Mouse (Mus musculus) right cerebral cortex, postnatal 14 days (tissue): ENCODE results near the gene Rdx.
A peak's percentile ranks its signal among the peaks of the same experiment; 100 is the strongest.
"Not testable (repeated sequence)": the region's sequence is repeated elsewhere in the genome, so short reads cannot be mapped to it uniquely, and the experiment has no call there.

Experiments used
- DNase-seq: peaks from one replicate; pipeline ENCODE4 v3.0.0; 2022

The Rdx gene

DNA sequence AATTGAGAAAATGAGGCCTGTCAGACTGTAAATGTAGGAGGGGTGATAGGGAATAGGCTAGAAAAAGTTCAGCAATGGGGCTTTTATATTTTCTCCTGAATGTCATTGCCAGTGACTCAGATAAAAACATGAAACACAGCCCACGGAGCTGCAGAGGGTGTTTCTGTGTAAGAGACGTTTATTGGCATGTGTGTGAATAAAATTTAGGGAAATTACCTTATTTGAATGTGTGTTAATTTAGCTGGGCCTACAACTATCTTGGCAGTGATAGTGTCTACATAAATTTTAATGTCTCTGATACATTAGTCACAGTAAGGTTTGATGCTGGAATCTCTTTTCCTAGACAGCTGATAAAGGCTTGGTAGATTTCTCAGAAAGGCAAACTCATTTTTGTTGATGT, 12.8 kb downstream of the Rdx start:
- DNase-seq = no peak

DNA sequence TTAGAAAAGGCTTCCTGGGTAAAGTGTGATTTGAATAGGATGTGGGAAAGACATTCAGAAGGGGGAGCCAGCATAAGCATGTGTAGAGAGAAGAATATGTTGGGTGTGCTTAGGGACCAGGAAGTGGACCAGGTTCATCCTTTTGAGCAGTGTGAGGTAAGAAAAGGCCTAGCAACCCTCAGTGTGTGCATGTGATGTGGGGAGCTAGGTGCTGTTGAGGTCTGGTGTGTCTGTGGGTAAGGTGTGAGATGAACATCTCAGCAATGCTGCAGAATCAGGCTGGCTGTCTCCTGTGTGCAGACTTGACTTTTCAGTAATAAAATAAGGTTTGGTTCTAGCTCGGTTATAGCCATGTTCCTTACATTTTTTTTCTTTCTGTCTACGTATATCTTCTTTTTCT, 23.1 kb downstream of the Rdx start:
- DNase-seq = no peak

DNA sequence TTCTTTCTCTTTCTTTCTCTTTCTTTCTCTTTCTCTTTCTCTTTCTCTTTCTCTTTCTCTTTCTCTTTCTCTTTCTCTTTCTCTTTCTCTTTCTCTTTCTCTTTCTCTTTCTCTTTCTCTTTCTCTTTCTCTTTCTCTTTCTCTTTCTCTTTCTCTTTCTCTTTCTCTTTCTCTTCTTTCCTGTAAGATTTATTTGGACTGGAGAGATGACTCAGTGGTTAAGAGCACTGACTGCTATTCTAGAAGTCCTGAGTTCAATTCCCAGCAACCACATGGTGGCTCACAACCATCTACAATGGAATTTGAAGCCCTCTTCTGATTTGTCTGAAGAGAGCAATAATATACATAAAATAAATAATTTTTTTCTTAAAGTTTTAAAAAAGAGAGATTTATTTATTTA, 24.4 kb downstream of the Rdx start:
- not testable (repeated sequence) for DNase-seq

DNA sequence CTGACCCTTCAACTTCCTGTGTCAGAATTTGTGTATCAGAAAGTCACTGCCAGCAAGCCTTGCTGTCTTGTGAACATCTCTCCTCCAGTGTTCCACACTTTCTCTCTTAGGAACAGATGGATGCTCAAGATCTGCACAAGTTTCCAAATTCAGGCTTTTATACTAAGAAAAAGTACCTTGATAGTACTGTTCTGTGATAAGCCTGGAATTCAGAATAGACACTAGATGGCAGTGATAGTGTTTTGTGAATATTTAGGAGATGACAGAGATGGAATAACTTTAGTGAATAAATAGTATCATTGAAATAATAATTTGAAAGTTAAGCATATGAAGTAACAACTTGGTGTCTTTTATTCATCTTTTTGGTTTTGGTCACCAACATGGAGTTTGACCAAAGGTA, 25.2 kb downstream of the Rdx start:
- DNase-seq = no peak

DNA sequence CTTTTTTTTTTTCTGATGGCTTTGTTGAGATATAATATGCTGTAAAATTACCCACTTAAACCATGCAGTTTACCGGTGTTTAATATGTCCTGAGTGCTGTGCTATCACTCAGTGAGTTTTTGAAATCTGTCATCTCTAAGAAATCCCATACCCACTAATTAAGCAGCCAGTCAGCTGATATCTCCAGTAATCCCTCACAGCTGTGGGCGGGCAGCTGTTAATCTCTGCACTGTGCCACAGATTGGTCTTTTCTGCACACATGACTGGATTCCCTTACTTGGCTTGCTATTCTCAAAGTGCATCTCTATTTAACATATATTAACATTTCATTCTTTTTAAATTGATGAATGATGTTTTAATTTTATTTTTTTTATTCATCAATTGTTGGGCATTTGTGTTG, 29.1 kb downstream of the Rdx start:
- no peak for DNase-seq

DNA sequence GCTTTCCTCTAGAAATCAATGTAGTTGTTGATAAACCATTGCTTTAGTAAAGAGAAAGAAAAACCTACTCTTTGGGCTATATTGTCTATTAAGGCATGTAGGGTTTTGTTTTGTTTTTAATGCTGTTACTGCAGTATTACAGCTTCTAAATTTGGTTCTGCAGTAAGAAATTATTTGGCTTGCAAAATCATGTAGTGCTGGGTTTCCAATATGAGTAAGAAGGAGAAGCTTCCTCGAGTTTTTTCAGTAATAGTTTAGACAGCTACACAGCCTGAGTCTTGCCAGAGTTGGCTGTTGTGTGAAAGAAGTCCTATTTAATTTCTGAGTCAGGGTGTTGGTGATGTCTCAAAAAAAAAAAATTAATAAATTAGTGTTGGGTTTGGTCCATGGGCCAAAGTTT, 30.7 kb downstream of the Rdx start:
- no peak for DNase-seq

DNA sequence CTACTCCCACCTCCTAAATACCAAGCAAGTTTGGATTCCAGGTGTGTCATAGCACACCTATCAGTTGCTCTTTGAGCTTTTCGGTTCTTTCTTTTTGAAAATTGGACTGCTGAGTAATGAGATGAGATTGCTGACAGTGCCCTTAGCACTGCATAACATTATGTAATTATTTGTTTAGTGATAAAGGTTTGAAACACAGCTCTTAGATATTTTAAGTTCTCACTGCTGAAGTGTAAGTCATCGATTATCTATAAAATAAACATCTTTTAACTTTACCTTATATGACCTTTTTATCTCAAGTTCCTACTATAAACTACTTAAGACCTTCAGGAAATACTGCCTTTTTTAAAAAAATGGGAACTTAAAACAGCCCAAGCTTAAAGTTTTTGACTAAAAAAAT, 35.0 kb downstream of the Rdx start:
- no peak for DNase-seq

DNA sequence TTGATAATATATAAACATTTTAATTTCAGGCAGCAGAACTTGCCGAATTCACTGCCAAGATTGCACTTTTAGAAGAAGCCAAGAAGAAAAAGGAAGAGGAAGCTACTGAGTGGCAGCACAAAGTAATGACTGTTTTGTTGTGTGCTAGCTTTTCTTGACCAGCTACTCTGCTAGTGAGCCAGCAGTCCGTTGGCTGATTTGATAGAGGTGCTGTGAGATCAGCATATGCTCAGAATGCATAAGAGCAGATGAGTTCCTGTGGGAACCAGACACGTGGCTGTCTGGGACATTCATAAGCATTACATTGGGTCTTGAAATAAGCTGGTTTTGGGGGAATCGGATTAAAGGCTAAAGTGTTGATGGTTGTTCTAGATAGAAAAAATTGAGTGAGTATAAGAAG, 35.4 kb downstream of the Rdx start:
- no peak for DNase-seq

DNA sequence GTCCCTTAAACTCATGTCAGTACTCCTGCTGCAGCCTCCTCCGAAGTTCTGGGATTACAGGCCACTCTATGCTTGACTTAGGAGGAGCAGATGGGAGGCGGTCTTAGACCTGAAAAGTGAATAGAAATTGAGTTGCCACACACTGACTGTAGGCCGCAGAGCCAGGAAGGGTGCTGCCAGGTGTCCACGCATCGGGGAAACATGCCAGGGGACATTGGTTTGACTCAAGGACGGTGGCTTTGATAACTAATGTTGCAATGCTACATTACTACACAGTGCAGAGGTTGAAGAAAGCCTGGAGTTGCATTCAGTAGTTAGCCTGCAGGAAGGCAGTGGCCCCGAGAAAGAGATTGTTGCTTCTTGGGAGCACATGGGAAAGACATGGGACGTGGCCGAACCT, 44.8 kb downstream of the Rdx start:
- DNase-seq = no peak

DNA sequence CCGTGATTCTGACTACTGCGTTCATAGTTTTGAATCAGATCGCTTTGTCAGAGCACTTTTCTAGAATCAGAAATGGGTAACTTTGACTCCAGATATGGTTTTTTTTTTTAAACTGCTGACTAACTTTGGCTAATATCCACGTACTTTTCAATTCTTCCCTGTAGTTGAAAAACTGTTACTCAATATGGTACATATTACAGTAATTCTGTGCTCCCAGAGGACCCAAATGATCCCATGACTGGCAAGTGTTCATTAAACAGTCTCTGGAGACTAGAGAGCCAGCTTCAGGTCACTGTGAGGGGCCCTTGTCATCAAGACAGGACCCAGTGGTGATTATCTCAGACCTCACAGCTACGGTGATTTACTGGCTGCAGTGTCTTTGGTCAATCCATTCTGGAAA, 45.3 kb downstream of the Rdx start:
- DNase-seq = no peak

DNA sequence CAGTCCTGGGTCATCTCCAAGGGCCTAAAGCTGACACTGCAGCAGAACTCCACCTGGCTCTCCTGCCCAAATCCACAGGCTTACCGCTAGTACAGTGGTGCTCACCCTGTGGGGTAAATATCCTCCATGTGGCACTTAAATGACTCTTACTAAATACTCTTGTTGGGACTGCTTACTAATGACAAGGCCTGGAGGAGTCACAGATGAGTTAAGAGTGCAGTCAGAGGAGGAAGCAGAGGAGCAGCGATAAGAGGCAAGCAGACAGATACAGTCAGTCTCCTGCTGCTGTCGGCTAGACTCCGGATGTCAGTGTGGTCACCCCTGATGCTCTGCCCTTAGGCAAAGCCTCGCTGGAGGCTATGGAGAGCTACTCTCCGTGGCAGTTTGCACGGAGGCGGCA, 46.1 kb downstream of the Rdx start:
- no peak for DNase-seq

DNA sequence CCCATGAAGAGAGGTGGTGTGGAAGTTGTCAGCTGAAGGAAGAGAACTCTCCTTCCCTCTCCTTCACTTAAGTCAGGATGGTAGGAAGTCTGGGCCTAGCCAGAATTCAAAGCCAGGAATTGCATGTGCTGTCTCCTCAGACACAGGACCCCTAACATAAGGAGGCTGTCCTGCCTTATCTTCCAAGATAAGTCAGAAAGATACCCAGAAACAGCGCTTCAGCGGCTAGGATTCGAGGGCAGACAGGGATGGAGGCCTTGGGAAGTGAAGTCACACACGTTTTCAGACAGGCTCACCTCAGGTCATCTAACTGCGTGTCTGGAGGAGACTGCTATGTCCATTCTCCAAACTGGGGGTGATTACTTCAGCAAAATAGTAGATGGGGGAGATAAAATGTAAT, 47.0 kb downstream of the Rdx start:
- DNase-seq = no peak

DNA sequence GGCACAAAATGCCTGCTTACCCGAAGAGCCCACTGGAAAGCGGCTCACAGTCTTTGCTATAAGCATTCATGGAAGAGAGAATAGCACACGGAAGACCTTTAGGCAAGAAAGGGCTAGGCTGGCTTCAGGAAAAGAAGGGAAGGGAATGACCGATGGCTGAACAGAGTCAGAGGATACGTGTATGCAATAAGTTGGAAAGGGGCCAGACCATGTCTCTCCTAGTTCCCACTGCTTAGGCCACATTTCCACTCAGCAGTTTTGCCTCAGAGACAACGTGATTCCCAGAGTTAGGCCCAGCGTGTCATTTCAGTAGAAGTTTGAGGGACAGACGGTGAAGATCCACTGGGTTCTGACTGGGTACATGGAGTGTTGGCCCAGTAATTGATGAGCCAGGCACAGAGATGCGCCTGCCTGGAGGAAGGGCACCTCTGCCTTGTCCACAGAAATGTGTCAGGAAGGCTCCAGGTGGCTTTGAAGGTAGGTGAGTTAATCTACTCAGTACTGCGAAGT, 47.6 kb downstream of the Rdx start:
- DNase-seq = no peak

DNA sequence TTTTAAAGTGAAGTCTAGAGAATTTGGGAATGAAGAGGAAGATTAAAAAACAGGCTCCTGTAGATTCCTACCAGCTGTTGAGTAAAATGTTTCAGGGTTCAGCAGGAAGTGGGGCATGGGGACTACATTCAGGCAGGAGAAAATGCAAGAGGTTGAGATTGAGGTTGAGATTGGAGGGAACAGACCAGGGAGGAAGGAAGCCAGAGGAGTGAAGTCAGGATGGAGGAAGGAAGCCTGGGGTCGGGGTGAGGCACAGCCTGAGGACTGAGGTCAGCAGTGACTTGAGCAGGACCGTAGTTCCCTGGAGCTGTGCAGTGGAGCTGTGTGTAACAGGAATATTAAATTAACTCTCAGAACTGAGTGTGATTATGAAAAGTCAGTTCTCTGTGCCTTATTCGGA, 48.7 kb downstream of the Rdx start:
- no peak for DNase-seq

DNA sequence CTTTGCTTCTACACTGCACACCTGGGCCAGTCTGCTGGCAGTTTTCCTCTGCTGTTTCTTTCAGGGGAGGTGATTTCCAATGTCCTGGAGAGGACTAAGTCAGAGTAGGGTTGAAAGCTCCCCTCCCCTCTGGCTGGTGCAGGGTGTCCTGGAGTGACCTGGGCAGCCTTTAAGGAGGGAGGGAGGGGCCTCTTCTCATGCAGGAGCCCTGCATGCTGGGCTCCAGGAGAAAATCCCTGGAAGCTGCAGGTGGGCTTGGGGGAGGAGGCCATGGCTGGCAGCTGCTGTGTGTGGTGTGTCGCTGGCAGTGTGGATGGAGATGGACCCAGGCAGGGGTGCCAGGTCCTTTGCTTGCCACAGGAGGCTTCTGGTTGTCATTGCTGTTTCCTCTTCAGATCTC, 50.4 kb downstream of the Rdx start:
- DNase-seq = no peak

DNA sequence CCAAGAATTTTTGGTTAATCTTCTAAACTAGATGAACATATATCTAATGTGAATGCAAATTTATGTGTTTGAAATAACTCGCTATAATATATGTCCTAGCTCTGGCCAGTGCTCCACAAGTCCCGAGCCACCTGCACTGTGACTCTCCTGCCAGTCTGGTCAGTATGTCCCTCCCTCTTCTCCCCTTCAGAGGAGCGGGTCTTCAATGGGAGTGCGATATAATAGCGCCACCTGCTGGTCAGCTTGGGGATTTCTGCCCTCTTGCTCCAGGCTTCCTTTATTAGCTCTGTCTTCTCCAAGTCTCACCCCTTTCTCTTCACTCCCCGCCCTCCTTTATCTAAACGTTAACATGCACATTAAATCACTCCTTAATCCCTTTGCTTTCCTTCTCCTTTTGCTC, 51.6 kb downstream of the Rdx start:
- DNase-seq = peak; percentile 80

DNA sequence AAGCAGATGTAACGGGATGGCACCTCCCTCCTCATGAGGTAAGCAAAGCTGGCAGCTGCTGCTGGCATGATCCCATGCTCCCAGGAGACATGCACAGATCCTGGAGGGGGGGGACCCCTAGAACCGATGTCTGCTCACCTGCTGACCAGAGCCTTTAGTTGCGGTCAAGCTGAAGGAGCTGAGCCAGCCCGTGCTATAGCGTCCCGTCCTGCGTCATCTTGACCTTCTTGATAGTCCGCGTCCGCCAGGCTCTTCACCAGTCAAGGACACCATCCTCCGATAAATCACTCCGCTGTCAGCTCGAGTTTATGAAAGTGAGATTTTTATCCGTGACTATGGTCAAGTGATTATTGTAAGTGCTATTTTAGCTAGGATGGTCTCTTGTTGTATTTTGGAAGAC, 53.5 kb downstream of the Rdx start:
- no peak for DNase-seq

DNA sequence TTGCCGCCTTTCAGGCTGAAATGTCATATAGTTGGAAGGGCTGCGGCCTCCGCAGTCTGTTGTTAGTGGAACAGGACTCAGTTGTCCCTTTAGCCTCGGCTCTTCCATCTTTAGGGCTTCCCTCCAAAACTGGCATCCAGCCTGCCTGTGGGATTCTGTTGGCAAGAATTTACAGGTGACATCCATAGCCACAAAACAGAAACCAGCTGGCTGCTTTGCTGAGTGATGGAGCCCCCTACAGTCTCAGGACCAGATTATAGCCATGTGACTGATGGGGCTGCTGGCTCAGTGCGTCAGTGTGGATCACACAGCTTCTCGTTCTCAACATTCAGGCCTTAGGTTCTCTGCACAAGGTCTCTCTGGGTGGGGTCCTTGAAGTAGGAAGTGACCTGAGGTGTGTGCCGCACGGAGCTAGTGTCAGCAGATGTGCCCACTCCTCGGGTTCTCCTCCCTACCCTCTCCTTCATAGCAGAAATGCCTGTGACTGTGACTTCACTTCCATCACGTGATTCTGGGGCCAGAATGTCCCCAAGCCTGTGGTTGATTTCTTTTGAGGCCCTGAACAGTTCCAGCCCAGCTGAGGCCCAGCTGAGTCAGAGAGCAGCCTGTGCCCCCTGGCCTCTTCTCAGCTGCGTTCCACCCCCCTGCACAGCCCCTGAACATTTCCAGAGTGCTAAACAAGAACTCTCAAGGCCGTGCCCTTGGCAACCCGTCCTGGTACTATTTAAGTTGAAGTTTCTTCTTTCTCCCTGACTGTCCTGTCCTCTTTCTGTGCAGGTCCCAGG, 55.3 kb downstream of the Rdx start:
- no peak for DNase-seq

DNA sequence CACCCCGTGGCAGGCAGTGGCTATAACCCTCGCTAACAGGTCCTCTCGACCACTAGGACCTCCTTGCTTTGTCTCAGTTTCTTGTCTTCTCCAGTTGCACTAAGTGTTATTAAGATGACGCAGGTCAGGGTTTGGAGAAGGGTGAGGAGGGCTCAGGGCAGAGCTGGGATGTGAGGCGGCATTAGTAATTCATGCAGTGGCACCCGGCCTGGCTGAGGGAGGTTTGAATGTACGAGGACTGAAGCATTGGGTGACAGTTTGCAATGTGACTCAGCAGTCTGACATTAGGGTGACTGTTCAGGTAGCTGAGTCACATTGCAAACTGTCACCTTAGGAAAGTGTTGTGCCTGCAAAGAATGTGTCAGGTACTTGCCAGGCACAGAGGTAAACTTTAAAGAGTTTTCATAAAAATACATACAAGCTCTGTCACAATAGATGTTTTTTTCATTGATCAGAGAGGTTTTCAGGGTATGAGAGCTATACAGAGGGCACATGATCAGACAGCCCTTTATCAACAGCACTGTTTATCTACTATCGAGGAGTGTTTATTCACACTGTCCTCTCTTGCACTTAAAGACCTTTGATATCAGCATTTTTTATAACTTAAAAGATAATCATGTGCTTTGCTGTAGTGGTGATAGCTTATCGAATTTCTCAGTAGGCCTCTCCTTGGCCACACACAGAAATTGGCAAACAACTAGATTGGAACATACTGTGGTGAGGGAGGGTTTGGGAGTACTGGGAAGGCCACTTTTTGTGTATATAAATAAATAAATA, 56.7 kb downstream of the Rdx start:
- no peak for DNase-seq

DNA sequence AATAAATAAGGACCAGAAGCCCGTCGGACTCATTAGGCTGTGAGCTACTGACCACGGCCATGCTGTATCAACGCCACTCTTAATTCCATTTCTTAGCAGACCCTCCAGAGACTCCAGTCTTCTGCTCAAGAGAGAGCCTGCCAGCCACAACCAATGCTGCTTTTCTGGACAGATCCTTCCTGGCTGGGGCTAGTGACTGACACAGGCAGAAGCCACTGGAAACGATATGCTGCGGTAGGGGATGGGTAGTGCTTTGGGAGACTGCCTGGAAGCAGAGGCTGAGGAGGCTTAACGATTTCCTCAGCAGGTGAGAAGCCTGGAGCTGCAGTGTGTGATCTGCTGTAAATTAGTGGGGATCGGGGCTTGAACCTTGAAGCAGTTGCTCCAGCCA, 57.2 kb downstream of the Rdx start:
- DNase-seq = no peak

DNA sequence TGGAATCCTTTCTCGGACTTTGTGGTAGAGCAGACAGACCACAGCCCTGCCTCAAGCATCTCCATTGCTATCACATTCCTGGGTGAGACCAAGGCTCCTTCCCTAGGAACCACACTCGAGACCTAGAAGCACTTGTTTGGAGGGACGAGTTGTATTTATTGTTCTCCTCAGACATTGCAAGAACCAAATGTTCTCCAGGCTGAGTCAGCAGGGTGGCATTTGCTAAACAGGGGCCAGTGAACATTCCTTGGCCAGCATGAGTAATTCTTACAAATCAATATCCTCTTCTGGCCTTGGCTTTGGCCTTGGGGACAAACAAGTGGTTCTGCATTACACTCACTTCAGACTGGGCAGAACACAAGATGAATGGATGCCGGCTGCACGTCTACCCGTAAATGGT, 58.5 kb downstream of the Rdx start:
- no peak for DNase-seq

DNA sequence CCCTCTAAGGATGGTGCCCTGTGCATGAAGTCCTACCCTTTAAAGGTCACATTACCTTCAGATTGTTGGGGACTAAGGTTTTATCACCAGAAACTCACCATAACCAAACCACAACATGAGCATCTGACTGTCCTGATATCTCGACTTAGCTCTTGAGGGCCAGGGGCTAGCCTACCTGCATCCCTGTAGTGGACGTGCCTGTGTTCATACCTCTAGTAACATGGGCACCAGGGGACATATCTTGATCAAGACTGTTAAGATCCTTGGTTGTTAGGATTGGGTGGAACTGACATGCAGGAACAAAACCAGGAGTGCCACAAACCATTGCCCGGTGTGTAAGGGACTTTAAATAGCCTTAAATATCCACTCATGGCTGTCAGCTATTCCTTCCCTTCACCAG, 60.2 kb downstream of the Rdx start:
- no peak for DNase-seq

DNA sequence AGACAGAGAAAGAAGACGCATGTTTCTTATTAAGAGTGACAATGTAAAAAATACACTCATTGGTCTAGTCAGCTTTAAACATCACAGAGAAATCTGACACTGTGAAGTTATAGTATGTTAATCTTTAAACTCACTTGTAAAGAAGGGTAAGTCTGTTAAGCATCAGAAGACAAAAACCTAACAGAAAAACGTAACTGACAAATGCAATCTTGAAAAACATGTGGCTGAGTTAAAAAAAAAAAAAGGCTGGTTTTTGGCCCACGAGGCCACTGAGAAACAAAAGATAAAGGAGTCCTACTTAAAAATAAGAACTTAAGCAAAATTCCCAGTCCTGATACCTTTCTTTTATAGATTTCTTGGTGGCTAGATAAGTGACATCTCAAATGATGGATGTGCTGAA, 63.8 kb downstream of the Rdx start:
- no peak for DNase-seq

DNA sequence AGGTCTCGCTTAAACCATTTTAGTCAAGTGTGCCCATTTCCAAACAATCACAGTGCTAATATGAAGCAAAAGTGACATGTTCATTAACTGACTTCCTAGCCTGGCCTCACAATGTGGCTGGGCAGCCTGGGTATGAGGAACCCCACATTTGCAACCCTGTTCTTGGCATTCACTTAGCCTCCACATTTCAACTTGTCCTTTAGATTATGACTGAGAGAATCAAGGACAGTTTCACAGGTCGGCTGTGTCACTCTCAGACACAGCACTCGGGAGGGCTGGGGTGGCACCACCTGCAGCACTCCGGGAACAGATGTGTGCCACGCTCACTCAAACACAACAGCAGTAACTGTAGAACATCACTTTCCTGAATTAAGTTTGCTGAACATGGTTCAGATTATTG, 66.1 kb downstream of the Rdx start:
- DNase-seq = no peak

DNA sequence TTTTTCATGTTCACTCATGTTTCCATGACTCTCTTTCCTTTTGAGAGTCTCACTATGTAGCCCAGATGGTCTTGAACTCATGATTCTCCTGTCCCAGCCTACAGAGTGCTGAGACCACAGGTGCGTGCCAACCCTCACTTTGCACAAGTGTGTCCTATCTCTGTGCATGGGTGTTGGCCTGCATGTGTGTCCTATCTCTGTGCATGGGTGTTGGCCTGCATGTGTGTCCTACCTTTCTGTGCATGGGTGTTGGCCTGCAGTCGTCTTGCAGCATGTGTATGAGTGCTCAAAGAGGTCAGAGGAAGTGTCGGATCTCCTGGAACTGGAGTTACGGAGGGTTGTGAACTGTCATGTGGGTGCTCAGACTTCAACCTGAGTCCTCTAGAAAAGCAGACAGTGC, 72.2 kb downstream of the Rdx start:
- DNase-seq = no peak
